In genomic region chr17:50094596-50094995, GRCm38 (mm10) we compare ENCODE assay signal across 11 mouse cellular contexts.
"Had no signal": no experiment of that assay in that cellular context is flagged by ENCODE, and none has a peak within 500 bp of the region (broad histone marks: within the 10 kb centered on the region; RNA-seq: fewer than 3 reads in every experiment).

No protein-coding gene starts in this region.

- H3K4me1 ChIP-seq: liver, embryonic 13.5 days had no signal

- H3K9ac ChIP-seq: limb, embryonic 15.5 days; liver, embryonic 13.5 days; midbrain, embryonic 13.5 days; neural tube, embryonic 15.5 days had no signal

- H3K27ac ChIP-seq: layer of hippocampus, adult 2 months; limb, embryonic 15.5 days; liver, embryonic 13.5 days; midbrain, embryonic 13.5 days; neural tube, embryonic 15.5 days had no signal

- H3K36me3 ChIP-seq: limb, embryonic 15.5 days; liver, embryonic 13.5 days; midbrain, embryonic 13.5 days; neural tube, embryonic 15.5 days had no signal

- H3K9me3 ChIP-seq: limb, embryonic 15.5 days; liver, embryonic 13.5 days; midbrain, embryonic 13.5 days; neural tube, embryonic 15.5 days had no signal

- ATAC-seq: midbrain, embryonic 13.5 days had no signal

- H3K27me3 ChIP-seq: limb, embryonic 15.5 days; liver, embryonic 13.5 days; midbrain, embryonic 13.5 days; neural tube, embryonic 15.5 days had no signal

- H3K4me2 ChIP-seq: limb, embryonic 15.5 days; liver, embryonic 13.5 days; midbrain, embryonic 13.5 days; neural tube, embryonic 15.5 days had no signal

- DNase-seq: kidney, adult 18-20 months; kidney, postnatal 10 days; kidney, postnatal 4 days; liver, embryonic 13.5 days; lung, adult 18-20 months; right cerebral cortex, postnatal 4 days had no signal

- H3K4me3 ChIP-seq: layer of hippocampus, adult 2 months; limb, embryonic 15.5 days; liver, embryonic 13.5 days; midbrain, embryonic 13.5 days; myocyte; neural tube, embryonic 15.5 days had no signal
